26 mouse cellular contexts compared by ENCODE assay signal in the genomic region with DNA sequence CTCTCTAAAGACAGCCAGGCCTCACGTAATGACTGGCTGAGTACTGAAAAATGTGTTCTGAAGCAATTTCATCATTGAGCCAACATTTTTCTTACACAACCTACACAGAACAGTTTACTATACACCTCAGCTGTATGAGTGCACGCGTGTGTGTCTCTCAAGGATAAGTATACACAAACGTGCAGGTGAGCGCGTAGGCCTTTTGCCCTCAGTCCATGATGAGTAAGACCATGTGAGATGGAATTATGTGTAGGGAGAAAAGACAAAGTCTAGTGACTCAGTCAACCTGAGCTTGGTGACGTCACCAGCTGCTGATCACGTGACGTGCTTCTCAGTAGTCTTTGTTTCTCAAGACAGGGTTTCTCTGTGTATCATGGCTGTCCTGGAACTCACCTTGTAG.
"Had no signal": no experiment of that assay in that cellular context is flagged by ENCODE, and none has a peak within 500 bp of the region (broad histone marks: within the 10 kb centered on the region; RNA-seq: fewer than 3 reads in every experiment).

No protein-coding gene starts in this region.

- H3K4me3 ChIP-seq: gastrocnemius, adult 2 months; heart, adult 2 months; heart, embryonic 13.5 days; heart, embryonic 15.5 days; hindbrain, embryonic 13.5 days; hindbrain, embryonic 15.5 days; kidney, embryonic 15.5 days; limb, embryonic 13.5 days; limb, embryonic 15.5 days; liver, embryonic 13.5 days had no signal

- H3K9me3 ChIP-seq: heart, embryonic 13.5 days; heart, embryonic 15.5 days; hindbrain, embryonic 13.5 days; hindbrain, embryonic 15.5 days; kidney, embryonic 15.5 days; limb, embryonic 13.5 days; limb, embryonic 15.5 days; liver, embryonic 13.5 days had no signal

- H3K27me3 ChIP-seq: heart, embryonic 15.5 days; hindbrain, embryonic 13.5 days; hindbrain, embryonic 15.5 days; kidney, embryonic 15.5 days; limb, embryonic 13.5 days; limb, embryonic 15.5 days; liver, embryonic 13.5 days had no signal

- H3K9ac ChIP-seq: heart, embryonic 13.5 days; heart, embryonic 15.5 days; hindbrain, embryonic 13.5 days; hindbrain, embryonic 15.5 days; kidney, embryonic 15.5 days; limb, embryonic 13.5 days; limb, embryonic 15.5 days; liver, embryonic 13.5 days had no signal

- H3K4me1 ChIP-seq: heart, embryonic 13.5 days; heart, embryonic 15.5 days; hindbrain, embryonic 13.5 days; hindbrain, embryonic 15.5 days; kidney, embryonic 15.5 days; limb, embryonic 13.5 days; limb, embryonic 15.5 days; liver, embryonic 13.5 days had no signal

- DNase-seq: gastrocnemius, adult 2 months; gastrocnemius, postnatal 10 days; gastrocnemius, postnatal 25 days; heart, adult 11 months; heart, adult 2 months; heart, postnatal 14 days; heart, postnatal 36 days; kidney, adult 11 months; kidney, adult 2 months; kidney, adult 9 months; kidney, postnatal 14 days; kidney, postnatal 36 days; layer of hippocampus, adult 9-11 months; layer of hippocampus, postnatal 36 days; left cerebral cortex, postnatal 4 days; liver, embryonic 13.5 days had no signal

- H3K4me2 ChIP-seq: heart, embryonic 11.5 days; heart, embryonic 13.5 days; heart, embryonic 15.5 days; hindbrain, embryonic 13.5 days; hindbrain, embryonic 15.5 days; kidney, embryonic 15.5 days; limb, embryonic 13.5 days; limb, embryonic 15.5 days; liver, embryonic 13.5 days had no signal

- ATAC-seq: hindbrain, postnatal 0 days had no signal

- H3K36me3 ChIP-seq: heart, embryonic 13.5 days; heart, embryonic 15.5 days; hindbrain, embryonic 13.5 days; hindbrain, embryonic 15.5 days; kidney, embryonic 15.5 days; limb, embryonic 13.5 days; limb, embryonic 15.5 days; liver, embryonic 13.5 days had no signal

- H3K27ac ChIP-seq: gastrocnemius, adult 2 months; heart, adult 2 months; heart, embryonic 13.5 days; heart, embryonic 15.5 days; hindbrain, embryonic 13.5 days; hindbrain, embryonic 15.5 days; hindbrain, postnatal 0 days; kidney, embryonic 15.5 days; kidney, postnatal 0 days; limb, embryonic 13.5 days; limb, embryonic 15.5 days; liver, embryonic 13.5 days had no signal
